8 mouse cellular contexts compared by ENCODE assay signal in the genomic region with DNA sequence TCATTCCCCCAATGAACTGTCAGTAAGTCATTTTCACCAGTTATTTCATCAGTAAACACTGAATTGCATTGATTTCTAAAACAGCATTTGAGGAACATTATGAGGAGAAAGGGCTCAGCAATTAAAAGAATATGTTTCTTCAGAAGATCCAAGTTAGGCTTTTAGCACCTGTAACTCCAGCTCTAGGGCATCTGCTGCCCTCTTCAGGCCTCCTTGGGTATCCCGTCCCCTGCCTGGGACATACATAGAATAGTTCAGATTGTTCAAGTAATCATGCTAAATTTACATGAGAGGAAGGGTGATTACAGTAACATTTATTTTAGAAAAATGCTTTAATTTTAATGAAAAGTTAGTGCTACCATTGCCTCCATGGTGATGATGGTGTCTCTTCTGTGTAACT. TPM values are rescaled to one million over a fixed set of nuclear protein-coding genes. Genes with fewer than 3 reads are reported as not detected.
DNase-seq lines count a peak whose midpoint lies in the region; TF ChIP-seq lines count a peak whose summit lies in the region.
"Had no signal": no experiment of that assay in that cellular context is flagged by ENCODE, and none has a peak within 500 bp of the region (broad histone marks: within the 10 kb centered on the region; RNA-seq: fewer than 3 reads in every experiment).

No protein-coding gene starts in this region.

- H3K4me3 ChIP-seq in left cerebral cortex, adult 2 months: no peak overlapping the region
- H3K4me3 ChIP-seq in MEL (ENCODE audit: control insufficient read depth in 1 of 2, insufficient read depth in 1 of 2, low read depth in 2 of 2, low read length in 2 of 2): no peak overlapping the region
- H3K4me3 ChIP-seq: heart, embryonic 15.5 days had no signal

- no peaks in the 10 kb centered on the region for H3K79me2 ChIP-seq in MEL (ENCODE audit: control insufficient read depth, insufficient read depth, low read length, poor library complexity)

- peaks cover 0 to 9% of the 10 kb centered on the region in 2 experiments; a peak in 2 of 4 replicates for H3K4me1 ChIP-seq in MEL (ENCODE audit: control insufficient read depth in 1 of 2, insufficient read depth in 2 of 2, low read length in 2 of 2)

- peak; percentile 84 for TF ChIP-seq RAD21 in MEL (IDR thresholded peaks at IDR 0.05; ENCODE audit: low read depth, low read length)

- H3K27me3 ChIP-seq in MEL (ENCODE audit: control insufficient read depth in 1 of 2, insufficient read depth in 2 of 2, low read length in 2 of 2): no peaks in the 10 kb centered on the region
- H3K27me3 ChIP-seq: heart, embryonic 15.5 days had no signal

- TF ChIP-seq EP300 in MEL (IDR thresholded peaks at IDR 0.05; ENCODE audit: low read depth in 1 of 2, low read length in 2 of 2): no peak

- intact Hi-C loops in left cerebral cortex, adult 2 months (cut with DNase I): no loop called here

- DNase-seq in left cerebral cortex, adult 2 months (ENCODE audit: extremely low spot score in 1 of 2, low spot score in 2 of 2): no peak
- DNase-seq in left cerebral cortex, adult 9 months (ENCODE audit: low spot score in 2 of 2): no peak
- DNase-seq in MEL (ENCODE audit: low read depth, low spot score): peak; percentile 77
- peak; percentile 42 for DNase-seq in c-Kit-positive CD71-positive TER-119-positive erythroid progenitor cells, embryonic 14.5 days (ENCODE audit: low spot score)
- DNase-seq in hindlimb bud, embryonic 11.5 days (ENCODE audit: extremely low spot score, low read depth, low spot score): peak; percentile 22
- peak; percentile 77 for DNase-seq in lung, postnatal 36 days
- DNase-seq in thymus, postnatal 36 days: peak; percentile 47 to 53

- no peak for TF ChIP-seq POLR2A in MEL (IDR thresholded peaks at IDR 0.05; ENCODE audit: control insufficient read depth in 1 of 2, insufficient read depth in 1 of 2, low read depth in 1 of 2, low read length in 2 of 2, poor library complexity in 1 of 2)

- no peak overlapping the region for H3K9ac ChIP-seq in MEL (ENCODE audit: control insufficient read depth, low read depth, low read length, poor library complexity, severe bottlenecking)
- H3K9ac ChIP-seq: heart, embryonic 15.5 days had no signal

- no peak overlapping the region for H3K27ac ChIP-seq in left cerebral cortex, adult 2 months
- H3K27ac ChIP-seq in MEL (ENCODE audit: control insufficient read depth, low read depth, low read length): no peak overlapping the region
- H3K27ac ChIP-seq: heart, embryonic 15.5 days had no signal

- peak; percentile 62 for TF ChIP-seq CTCF in left cerebral cortex, adult 2 months (IDR thresholded peaks at IDR 0.05)
- TF ChIP-seq CTCF in MEL (IDR thresholded peaks at IDR 0.05 in 2 of 3, conservative IDR thresholded peaks at IDR 0.05 in 1 of 3; ENCODE audit: control insufficient read depth in 1 of 3, insufficient read depth in 1 of 3, low read depth in 2 of 3, low read length in 3 of 3, poor library complexity in 1 of 3, severe bottlenecking in 1 of 3): peak; percentile 77 to 80 (median 78)

- peaks cover 5 to 15% of the 10 kb centered on the region in 2 experiments for H3K36me3 ChIP-seq in MEL (ENCODE audit: control insufficient read depth in 1 of 2, insufficient read depth in 2 of 2, low read length in 2 of 2)

- H3K9me3 ChIP-seq in MEL (replicated peaks; ENCODE audit: insufficient read depth, low read length): no peaks in the 10 kb centered on the region
- H3K9me3 ChIP-seq: heart, embryonic 15.5 days had no signal

TF ChIP-seq in MEL, 35 proteins besides CTCF, POLR2A, EP300 and RAD21:
- no peak for TF ChIP-seq ELF1 (IDR thresholded peaks at IDR 0.05; ENCODE audit: low read depth, low read length)
- TF ChIP-seq E2F4 (IDR thresholded peaks at IDR 0.05; ENCODE audit: borderline replicate concordance, low read depth, low read length): no peak
- peak; percentile 43; the same call in 1 of the 2 replicates for TF ChIP-seq ZC3H11A (IDR thresholded peaks at IDR 0.05; ENCODE audit: low read depth, low read length)
- no peak for TF ChIP-seq MAX (IDR thresholded peaks at IDR 0.05; ENCODE audit: low read length)
- TF ChIP-seq ZNF384 (IDR thresholded peaks at IDR 0.05; ENCODE audit: low read depth, low read length): no peak
- TF ChIP-seq USF1 (IDR thresholded peaks at IDR 0.05; ENCODE audit: low read depth, low read length): no peak
- peak; percentile 72 for TF ChIP-seq SMC3 (IDR thresholded peaks at IDR 0.05; ENCODE audit: low read depth, low read length)
- TF ChIP-seq ZMIZ1 (IDR thresholded peaks at IDR 0.05; ENCODE audit: low read depth, low read length): no peak
- TF ChIP-seq NELFE (IDR thresholded peaks at IDR 0.05; ENCODE audit: low read depth, low read length): no peak
- no peak for TF ChIP-seq MEF2A (IDR thresholded peaks at IDR 0.05; ENCODE audit: extremely low read depth, insufficient replicate concordance, low read depth, low read length, poor library complexity, severe bottlenecking)
TF ChIP-seq in MEL: peak in this region for 2.

RNA-seq across cellular contexts. Expression of a gene that starts 28.0 kb away (rescaled TPM):
- total RNA-seq in left cerebral cortex, adult 2 months (2021): 10 to 100 TPM; 49.9 to 54.1 TPM
- 45.6 and 62.7 TPM in 2 replicates for total RNA-seq in MEL (2012; rRNA removed)
- polyA plus RNA-seq in MEL (2012; ENCODE audit: insufficient read depth in 1 of 2, insufficient read length in 2 of 2, low read depth in 1 of 2, low replicate concordance in 2 of 2, missing spikeins in 1 of 2): 10 to 100 TPM; 42.5 to 96.4 TPM

Comparison
In these comparisons a context has a peak if more than half of its experiments do, and no peak if none do; other contexts are left out.
1. DNase-seq: peak in MEL (single experiment), c-Kit-positive CD71-positive TER-119-positive erythroid progenitor cells, embryonic 14.5 days (single experiment), hindlimb bud, embryonic 11.5 days (single experiment), lung, postnatal 36 days (single experiment) and thymus, postnatal 36 days (2 of 2); none in left cerebral cortex, adult 2 months (0 of 2) and left cerebral cortex, adult 9 months (0 of 2).